Mouse (Mus musculus) heart, embryonic 12.5 days (tissue): ENCODE measurements around the gene Zfp638. TPM values are rescaled to one million over a fixed set of nuclear protein-coding genes. Genes with fewer than 3 reads are reported as not detected.

ENCODE experiments used
- ATAC-seq: fragments of 200-750 bp; cut with Nextera tagmentation; 2 replicates; pipeline ENCODE4 v1.8.0; 2017; ENCODE audit warnings: moderate TSS enrichment, moderate library complexity; ENCODE audit not compliant: insufficient number of reproducible peaks, low FRiP score
- H3K27ac ChIP-seq: fragments of 300-500 bp; sonication (generic); 2 replicates; pipeline ENCODE4 v1.5.1; 2016; ENCODE audit warnings: mild to moderate bottlenecking, moderate library complexity; ENCODE audit not compliant: poor library complexity, severe bottlenecking
- H3K27me3 ChIP-seq: fragments of 300-500 bp; sonication (generic); replicated peaks from 2 replicates; pipeline ENCODE4 v1.6.1; 2016; ENCODE audit warnings: mild to moderate bottlenecking, moderate library complexity
- H3K36me3 ChIP-seq: fragments of 300-500 bp; sonication (generic); 2 replicates; pipeline ENCODE4 v1.6.1; 2016; ENCODE audit warnings: mild to moderate bottlenecking, moderate library complexity
- H3K4me1 ChIP-seq: fragments of 300-500 bp; sonication (generic); replicated peaks from 2 replicates; pipeline ENCODE4 v1.6.1; 2016; ENCODE audit warnings: mild to moderate bottlenecking
- H3K4me2 ChIP-seq: fragments of 300-500 bp; sonication (generic); 2 replicates; pipeline ENCODE4 v1.6.1; 2016; ENCODE audit warnings: mild to moderate bottlenecking, moderate library complexity
- H3K4me3 ChIP-seq: fragments of 300-500 bp; sonication (generic); 2 replicates; pipeline ENCODE4 v1.5.1; 2016; ENCODE audit warnings: mild to moderate bottlenecking
- H3K9ac ChIP-seq: fragments of 300-500 bp; sonication (generic); 2 replicates; pipeline ENCODE4 v1.6.1; 2016; ENCODE audit warnings: mild to moderate bottlenecking, moderate library complexity
- H3K9me3 ChIP-seq: fragments of 300-500 bp; sonication (generic); replicated peaks from 2 replicates; pipeline ENCODE4 v1.6.1; 2016; ENCODE audit warnings: mild to moderate bottlenecking, moderate library complexity
- WGBS: fragments of 180-500 bp; shearing (Covaris S2); methylation state at CpG from one replicate; pipeline ENCODE4 v1.1.7; 2016; 5-methylcytosine and 5-hydroxymethylcytosine counted together
- polyA plus RNA-seq: library from polyadenylated mRNA; unstranded; fragments of >200 nt; fragmentation: Nextera tagmentation; extraction: Ambion mirVana; gene quantifications from 2 replicates; pipeline ENCODE4 v1.2.1, GENCODE M21; 2016

Gene Zfp638
- polyA plus RNA-seq, 1 experiment from 2014 or later, result 53.2 TPM

GRCm38 (mm10) chr6:83844913-83845312, 22.0 kb upstream of the Zfp638 start:
- Histone ChIP-seq H3K4me1 (no peaks in the 10 kb centered on the region), H3K27me3 (no peaks in the 10 kb centered on the region), H3K4me2 (no peak overlapping the region), H3K27ac (no peak overlapping the region), H3K9ac (no peak overlapping the region), H3K4me3 (no peak overlapping the region), H3K36me3 (no peaks in the 10 kb centered on the region), H3K9me3 (no peaks in the 10 kb centered on the region)
- 79% methylated on average over 10 of the region's 10 CpGs for WGBS
- ATAC-seq, result no peak

GRCm38 (mm10) chr6:83846141-83846540, 20.8 kb upstream of the Zfp638 start:
- Histone ChIP-seq H3K36me3 (no peaks in the 10 kb centered on the region), H3K9me3 (no peaks in the 10 kb centered on the region), H3K27ac (no peak overlapping the region), H3K9ac (no peak overlapping the region), H3K4me2 (no peak overlapping the region), H3K4me1 (no peaks in the 10 kb centered on the region), H3K4me3 (no peak overlapping the region), H3K27me3 (no peaks in the 10 kb centered on the region)
- WGBS, result 83% methylated on average over 2 of the region's 2 CpGs
- ATAC-seq, result no peak

GRCm38 (mm10) chr6:83849446-83849845, 17.5 kb upstream of the Zfp638 start:
- 84% methylated on average over 2 of the region's 2 CpGs for WGBS
- Histone ChIP-seq H3K9me3 (no peaks in the 10 kb centered on the region), H3K36me3 (no peaks in the 10 kb centered on the region), H3K9ac (no peak overlapping the region), H3K27ac (no peak overlapping the region), H3K4me1 (no peaks in the 10 kb centered on the region), H3K27me3 (no peaks in the 10 kb centered on the region), H3K4me2 (no peak overlapping the region), H3K4me3 (no peak overlapping the region)
- ATAC-seq, result no peak

GRCm38 (mm10) chr6:83857476-83857875, 9.4 kb upstream of the Zfp638 start:
- no peaks in the 10 kb centered on the region for H3K27me3 ChIP-seq
- H3K4me2 ChIP-seq, result no peak overlapping the region
- H3K4me3 ChIP-seq, result no peak overlapping the region
- 76% methylated on average over 5 of the region's 5 CpGs for WGBS
- H3K4me1 ChIP-seq, result peaks cover 13% of the 10 kb centered on the region; the same call in 1 of the 2 replicates
- ATAC-seq, result no peak
- H3K36me3 ChIP-seq, result no peaks in the 10 kb centered on the region
- no peaks in the 10 kb centered on the region for H3K9me3 ChIP-seq
- H3K9ac ChIP-seq, result no peak overlapping the region
- no peak overlapping the region for H3K27ac ChIP-seq

- no peak for ATAC-seq
- Histone ChIP-seq H3K36me3 (no peaks in the 10 kb centered on the region), H3K4me1 (peaks cover 16% of the 10 kb centered on the region; the same call in 1 of the 2 replicates), H3K27ac (peak overlapping the region; percentile 32; the same call in 1 of the 2 replicates), H3K27me3 (no peaks in the 10 kb centered on the region), H3K9me3 (no peaks in the 10 kb centered on the region), H3K4me3 (no peak overlapping the region), H3K4me2 (no peak overlapping the region), H3K9ac (no peak overlapping the region)
- 58% methylated on average over 9 of the region's 9 CpGs for WGBS
Measured at GRCm38 (mm10) chr6:83860033-83860432, 6.9 kb upstream of the Zfp638 start.

GRCm38 (mm10) chr6:83863538-83863937, 3.4 kb upstream of the Zfp638 start:
- ATAC-seq, result no peak
- no peaks in the 10 kb centered on the region for H3K36me3 ChIP-seq
- H3K4me3 ChIP-seq, result no peak overlapping the region
- peaks cover 16% of the 10 kb centered on the region for H3K4me1 ChIP-seq
- H3K27ac ChIP-seq, result no peak overlapping the region
- no peaks in the 10 kb centered on the region for H3K9me3 ChIP-seq
- no peak overlapping the region for H3K4me2 ChIP-seq
- no peaks in the 10 kb centered on the region for H3K27me3 ChIP-seq
- H3K9ac ChIP-seq, result no peak overlapping the region
- WGBS, result 62% methylated on average over 4 of the region's 4 CpGs

- peaks cover 10% of the 10 kb centered on the region for H3K4me1 ChIP-seq
- H3K36me3 ChIP-seq, result no peaks in the 10 kb centered on the region
- 33% methylated on average over 4 of the region's 4 CpGs for WGBS
- ATAC-seq, result no peak
- no peaks in the 10 kb centered on the region for H3K9me3 ChIP-seq
- H3K27me3 ChIP-seq, result no peaks in the 10 kb centered on the region
- H3K9ac ChIP-seq, result no peak overlapping the region
- H3K4me2 ChIP-seq, result peak overlapping the region; percentile 85
- H3K4me3 ChIP-seq, result no peak overlapping the region
- H3K27ac ChIP-seq, result no peak overlapping the region
Measured at GRCm38 (mm10) chr6:83866423-83866822, 486 bp upstream of the Zfp638 start.

GRCm38 (mm10) chr6:83867598-83868585, 983 bp downstream of the Zfp638 start:
- H3K4me1 ChIP-seq, result peaks cover 10% of the 10 kb centered on the region
- H3K36me3 ChIP-seq, result no peaks in the 10 kb centered on the region
- H3K4me2 ChIP-seq, result peak overlapping the region; percentile 85
- peak overlapping the region; percentile 56 for H3K4me3 ChIP-seq
- no peaks in the 10 kb centered on the region for H3K9me3 ChIP-seq
- 3% methylated on average over 19 of the region's 19 CpGs for WGBS
- H3K27ac ChIP-seq, result peak overlapping the region; percentile 65
- ATAC-seq, result peak; percentile 68
- no peaks in the 10 kb centered on the region for H3K27me3 ChIP-seq
- peak overlapping the region; percentile 71 for H3K9ac ChIP-seq

- H3K36me3 ChIP-seq, result no peaks in the 10 kb centered on the region
- H3K27me3 ChIP-seq, result no peaks in the 10 kb centered on the region
- ATAC-seq, result no peak
- 0 out of 2 replicates have a peak overlapping the region, but pooled peaks have one; percentile 7 for H3K4me2 ChIP-seq
- H3K4me3 ChIP-seq, result no peak overlapping the region
- under 1% methylated on average over 4 of the region's 4 CpGs for WGBS
- H3K9me3 ChIP-seq, result no peaks in the 10 kb centered on the region
- H3K4me1 ChIP-seq, result no peaks in the 10 kb centered on the region
- no peak overlapping the region for H3K9ac ChIP-seq
- H3K27ac ChIP-seq, result no peak overlapping the region
Measured at GRCm38 (mm10) chr6:83879815-83880214, 12.9 kb downstream of the Zfp638 start.

GRCm38 (mm10) chr6:83886789-83887188, 19.9 kb downstream of the Zfp638 start:
- no peak overlapping the region for H3K4me2 ChIP-seq
- H3K27ac ChIP-seq, result no peak overlapping the region
- no peak overlapping the region for H3K9ac ChIP-seq
- no peaks in the 10 kb centered on the region for H3K36me3 ChIP-seq
- no peak for ATAC-seq
- H3K4me3 ChIP-seq, result no peak overlapping the region
- H3K27me3 ChIP-seq, result 0 out of 2 replicates have a peak, but pooled peaks cover 2% of the 10 kb centered on the region
- H3K9me3 ChIP-seq, result no peaks in the 10 kb centered on the region
- no peaks in the 10 kb centered on the region for H3K4me1 ChIP-seq
- WGBS, result 79% methylated on average over 3 of the region's 3 CpGs

GRCm38 (mm10) chr6:83888802-83889201, 21.9 kb downstream of the Zfp638 start:
- Histone ChIP-seq H3K9me3 (no peaks in the 10 kb centered on the region), H3K4me2 (no peak overlapping the region), H3K27ac (no peak overlapping the region), H3K4me1 (no peaks in the 10 kb centered on the region), H3K4me3 (no peak overlapping the region), H3K27me3 (0 out of 2 replicates have a peak, but pooled peaks cover 2% of the 10 kb centered on the region), H3K9ac (no peak overlapping the region), H3K36me3 (no peaks in the 10 kb centered on the region)
- ATAC-seq, result no peak
- WGBS, result 76% methylated on average over 1 of the region's 1 CpGs
